Mouse (Mus musculus) liver, postnatal 0 days (tissue): ENCODE data around the gene Rcor2. TPM values are rescaled to one million over a fixed set of nuclear protein-coding genes. Genes with fewer than 3 reads are reported as not detected.
A peak's percentile ranks its signal among the peaks of the same experiment; 100 is the strongest.

Experiments
- ATAC-seq: fragments of 200-750 bp; cut with Nextera tagmentation; 2 replicates; pipeline ENCODE4 v1.8.0; 2017; ENCODE audit warnings: mild to moderate bottlenecking, moderate library complexity
- DNase-seq: peaks from one replicate; pipeline ENCODE4 v3.0.0-alpha.2; 2016
- H3K27ac ChIP-seq: fragments of 300-500 bp; sonication (generic); 2 replicates; pipeline ENCODE4 v1.5.1; 2014; ENCODE audit warnings: antibody characterized with exemption, moderate library complexity, mild to moderate bottlenecking, low read depth
- H3K27me3 ChIP-seq: fragments of 300-500 bp; sonication (generic); 2 replicates; pipeline ENCODE4 v1.6.1; 2014; ENCODE audit warnings: low read length, control low read depth, mixed read lengths; ENCODE audit not compliant: insufficient read depth
- H3K36me3 ChIP-seq: fragments of 300-500 bp; sonication (generic); replicated peaks from 2 replicates; pipeline ENCODE4 v1.6.1; 2014; ENCODE audit warnings: mild to moderate bottlenecking, control low read depth, low read length, moderate library complexity, mixed read lengths; ENCODE audit not compliant: insufficient read depth
- H3K4me1 ChIP-seq: fragments of 300-500 bp; sonication (generic); 2 replicates; pipeline ENCODE4 v1.6.1; 2014; ENCODE audit warnings: antibody characterized with exemption, mild to moderate bottlenecking, control low read depth; ENCODE audit not compliant: insufficient read depth
- H3K4me2 ChIP-seq: fragments of 300-500 bp; sonication (generic); 2 replicates; pipeline ENCODE4 v1.6.1; 2014; ENCODE audit warnings: low read depth, mild to moderate bottlenecking, low read length, moderate library complexity, mixed read lengths
- H3K4me3 ChIP-seq: fragments of 300-500 bp; sonication (generic); 2 replicates; pipeline ENCODE4 v1.5.1; 2014; ENCODE audit warnings: low read depth, low read length
- H3K9ac ChIP-seq: fragments of 300-500 bp; sonication (generic); replicated peaks from 2 replicates; pipeline ENCODE4 v1.6.1; 2014; ENCODE audit warnings: mild to moderate bottlenecking, moderate library complexity
- H3K9me3 ChIP-seq: fragments of 300-500 bp; sonication (generic); 2 replicates; pipeline ENCODE4 v1.6.1; 2016; ENCODE audit warnings: mild to moderate bottlenecking, control low read depth, low read length, mixed read lengths
- CTCF ChIP-seq: sonication (generic); IDR thresholded peaks from 2 replicates; pipeline ENCODE4 v1.5.1; 2016; ENCODE audit warnings: antibody characterized with exemption, low read depth
- EP300 ChIP-seq: IDR thresholded peaks from 2 replicates; pipeline ENCODE4 v1.6.1; 2016; ENCODE audit warnings: antibody characterized with exemption, low read depth, mild to moderate bottlenecking
- WGBS: fragments of 180-500 bp; shearing (Covaris S2); extraction: QIAGEN DNeasy Blood & Tissue Kit; methylation state at CpG from one replicate; pipeline ENCODE4 v1.1.7; 2014; ENCODE audit not compliant: insufficient replicate concordance; 5-methylcytosine and 5-hydroxymethylcytosine counted together
- polyA plus RNA-seq: library from polyadenylated mRNA; unstranded; fragments of >200 nt; fragmentation: Nextera tagmentation; extraction: Ambion mirVana; gene quantifications from 2 replicates; pipeline ENCODE4 v1.2.1, GENCODE M21; 2015

Rcor2 gene
- polyA plus RNA-seq, 1 experiment from 2014 or later: 0.62 TPM

DNA sequence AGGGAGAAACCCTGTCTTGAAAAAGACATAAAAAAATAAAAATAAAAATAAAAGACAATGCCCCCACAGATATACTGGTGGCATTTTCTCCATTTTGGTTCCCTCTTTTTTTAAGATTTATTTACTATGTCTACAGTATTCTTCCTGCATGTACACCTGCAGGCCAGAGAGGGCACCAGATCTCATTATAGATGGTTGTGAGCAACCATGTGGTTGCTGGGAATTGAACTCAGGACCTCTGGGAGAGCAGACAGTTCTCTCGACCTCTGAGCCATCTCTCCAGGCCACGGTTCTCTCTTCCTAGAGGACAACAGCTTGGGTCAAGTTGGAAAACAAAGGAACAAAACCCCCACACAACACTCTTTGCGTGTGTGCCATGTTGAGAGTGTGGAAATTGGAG lies 5.2 kb upstream of the Rcor2 start:
- Histone ChIP-seq H3K9me3 (peaks cover 7% of the 10 kb centered on the region; the same call in 1 of the 2 replicates), H3K4me1 (no peaks in the 10 kb centered on the region; the same call in 1 of the 2 replicates), H3K4me3 (no peak overlapping the region), H3K36me3 (no peaks in the 10 kb centered on the region), H3K4me2 (no peak overlapping the region), H3K27me3 (peaks cover 5% of the 10 kb centered on the region; the same call in 1 of the 2 replicates), H3K27ac (no peak overlapping the region), H3K9ac (no peak overlapping the region)
- ATAC-seq: no peak
- TF ChIP-seq CTCF: peak; percentile 13; the same call in 1 of the 2 replicates
- no peak for TF ChIP-seq EP300
- 93% methylated on average over 3 of the region's 3 CpGs for WGBS
- DNase-seq: no peak

DNA sequence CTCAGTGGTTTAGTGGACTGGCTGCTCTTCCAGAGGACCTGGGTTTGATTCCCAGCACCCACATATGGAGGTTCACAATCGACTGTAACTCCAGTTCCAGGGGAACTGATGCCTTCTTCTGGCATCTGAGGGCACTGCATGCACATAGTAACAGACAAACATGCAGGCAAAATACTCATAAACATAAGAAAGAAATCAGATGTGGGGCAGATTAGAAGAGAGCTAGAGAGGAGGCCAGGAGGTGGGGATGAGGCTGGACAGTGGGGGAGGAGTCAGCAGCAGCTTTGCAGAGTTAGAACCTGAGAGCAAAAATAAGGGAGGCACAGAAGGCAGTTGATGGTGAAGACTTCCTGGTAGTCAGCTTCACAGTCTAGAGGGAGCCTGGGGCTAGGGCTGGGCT lies 4.5 kb upstream of the Rcor2 start:
- Histone ChIP-seq H3K9ac (no peak overlapping the region), H3K27me3 (peaks cover 10% of the 10 kb centered on the region), H3K27ac (no peak overlapping the region), H3K9me3 (peaks cover 7% of the 10 kb centered on the region; the same call in 1 of the 2 replicates), H3K4me3 (no peak overlapping the region), H3K4me1 (peaks cover 5% of the 10 kb centered on the region), H3K4me2 (no peak overlapping the region), H3K36me3 (no peaks in the 10 kb centered on the region)
- no peak for ATAC-seq
- TF ChIP-seq CTCF (no peak), EP300 (no peak)
- no peak for DNase-seq
- 63% methylated on average over 1 of the region's 1 CpGs for WGBS

DNA sequence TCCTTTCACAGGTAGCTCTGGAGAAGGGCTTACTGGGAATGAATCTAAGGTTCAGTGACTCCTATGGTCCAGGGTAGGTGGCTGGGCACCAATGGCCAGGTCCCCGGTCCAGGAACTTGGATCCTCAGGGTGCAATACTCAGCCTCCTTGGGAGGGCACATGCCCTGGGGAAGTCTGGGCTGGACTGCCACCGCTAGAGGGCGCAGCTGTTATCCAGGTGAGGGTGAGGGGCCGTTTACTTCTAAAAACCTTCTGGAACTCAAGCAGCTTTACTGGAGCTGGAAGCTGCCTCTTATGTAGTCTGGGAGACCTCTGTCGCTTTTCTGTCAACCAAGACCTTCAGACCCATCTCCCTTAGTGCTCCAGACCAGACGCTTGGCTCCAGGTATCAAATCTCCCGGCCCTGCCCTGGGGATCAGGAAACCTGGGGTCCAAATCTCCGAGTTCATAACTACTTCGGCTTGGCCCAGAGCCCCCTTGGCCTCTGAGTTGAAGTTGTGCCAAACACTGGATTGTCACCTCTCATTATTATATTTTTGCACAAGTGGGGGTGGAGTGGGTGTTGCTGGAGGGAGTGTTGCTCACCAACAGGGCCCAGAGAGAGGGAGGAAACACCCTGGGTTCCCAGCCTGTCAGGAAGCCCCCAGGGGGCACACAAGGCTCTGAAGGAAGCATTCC lies 2.9 kb upstream of the Rcor2 start:
- H3K9ac ChIP-seq: no peak overlapping the region
- ATAC-seq: no peak
- peaks cover 7% of the 10 kb centered on the region; the same call in 1 of the 2 replicates for H3K9me3 ChIP-seq
- H3K27me3 ChIP-seq: peaks cover 21% of the 10 kb centered on the region
- H3K4me2 ChIP-seq: no peak overlapping the region
- no peak overlapping the region for H3K27ac ChIP-seq
- peak; percentile 88 for DNase-seq
- 24% methylated on average over 9 of the region's 9 CpGs for WGBS
- H3K36me3 ChIP-seq: no peaks in the 10 kb centered on the region
- H3K4me1 ChIP-seq: peaks cover 18% of the 10 kb centered on the region
- H3K4me3 ChIP-seq: no peak overlapping the region
- TF ChIP-seq EP300: no peak
- TF ChIP-seq CTCF: peak; percentile 92

DNA sequence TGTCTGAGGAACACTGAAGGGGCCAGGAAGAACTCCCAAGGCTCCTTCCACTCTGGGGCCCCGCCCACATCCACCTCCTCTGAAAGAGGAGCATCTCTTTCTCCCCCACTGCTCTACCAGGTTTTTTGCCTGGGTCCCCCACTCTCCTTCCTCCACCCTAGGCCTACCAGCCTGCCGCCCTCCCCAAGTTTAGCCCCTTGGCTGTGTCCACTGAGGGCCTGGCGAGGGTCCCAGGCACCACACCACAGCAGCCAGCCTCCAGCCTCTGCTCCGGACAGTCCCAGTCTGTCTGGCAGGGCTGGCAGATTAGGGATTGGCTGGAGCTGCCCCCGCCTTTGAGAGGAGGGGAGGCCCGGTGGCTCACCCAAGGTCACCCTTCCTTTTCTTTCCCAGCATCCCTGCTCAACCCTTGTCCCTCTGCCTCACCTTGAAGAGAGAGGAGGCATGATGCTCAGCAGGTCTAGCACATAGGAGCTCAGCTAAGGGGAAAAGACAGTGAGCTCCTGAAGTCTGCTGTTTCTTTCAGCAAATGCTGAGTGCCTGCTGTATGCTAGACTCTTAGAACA lies 2.3 kb upstream of the Rcor2 start:
- Histone ChIP-seq H3K27ac (no peak overlapping the region), H3K4me2 (no peak overlapping the region), H3K4me3 (no peak overlapping the region), H3K27me3 (peaks cover 25% of the 10 kb centered on the region), H3K36me3 (no peaks in the 10 kb centered on the region), H3K9me3 (peaks cover 7% of the 10 kb centered on the region; the same call in 1 of the 2 replicates), H3K9ac (no peak overlapping the region), H3K4me1 (peaks cover 23% of the 10 kb centered on the region)
- TF ChIP-seq EP300 (no peak), CTCF (no peak)
- 49% methylated on average over 6 of the region's 6 CpGs for WGBS
- ATAC-seq: no peak
- DNase-seq: peak; percentile 17

DNA sequence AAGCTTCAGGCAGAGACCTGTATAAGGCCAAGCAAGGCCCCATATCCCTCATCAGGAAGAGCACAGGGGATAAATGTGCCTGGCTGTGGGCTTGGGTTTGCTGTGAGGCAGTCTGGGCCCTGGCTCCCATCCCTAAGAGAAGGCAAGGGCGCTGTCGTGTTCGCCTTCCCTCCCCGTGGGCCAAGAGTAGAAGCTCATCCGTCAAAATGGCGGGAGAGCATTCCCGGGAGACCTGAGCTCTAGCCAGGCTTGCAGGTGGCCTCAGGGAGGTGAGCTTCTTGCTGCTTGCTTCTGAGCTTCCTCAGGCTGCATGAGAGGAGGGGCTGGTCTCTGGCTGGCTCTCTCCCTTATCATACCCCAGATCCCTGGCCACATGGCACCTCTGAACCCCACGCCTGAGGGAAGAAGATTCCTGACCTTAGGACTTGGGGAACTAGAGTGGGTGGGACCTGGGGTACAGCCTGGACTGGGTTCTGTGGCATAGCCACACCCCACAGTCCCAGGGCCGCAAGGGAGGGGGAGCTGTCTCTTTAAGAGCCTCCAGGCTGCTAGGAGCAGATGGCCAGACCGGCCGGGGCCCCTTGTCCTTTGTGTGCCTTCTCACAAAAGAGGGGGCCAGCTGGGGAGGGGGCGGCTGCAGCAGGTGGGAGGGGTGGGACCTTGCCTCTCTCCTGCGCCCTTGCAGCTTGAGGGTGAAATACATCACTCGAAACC lies 1.5 kb upstream of the Rcor2 start:
- no peaks in the 10 kb centered on the region for H3K36me3 ChIP-seq
- H3K27me3 ChIP-seq: peaks cover 25% of the 10 kb centered on the region
- no peak for ATAC-seq
- no peak overlapping the region for H3K4me2 ChIP-seq
- H3K9me3 ChIP-seq: peaks cover 7% of the 10 kb centered on the region; the same call in 1 of the 2 replicates
- peaks cover 23% of the 10 kb centered on the region for H3K4me1 ChIP-seq
- DNase-seq: no peak
- H3K27ac ChIP-seq: no peak overlapping the region
- TF ChIP-seq EP300 (no peak), CTCF (no peak)
- no peak overlapping the region for H3K9ac ChIP-seq
- no peak overlapping the region for H3K4me3 ChIP-seq
- 39% methylated on average over 14 of the region's 14 CpGs for WGBS

DNA sequence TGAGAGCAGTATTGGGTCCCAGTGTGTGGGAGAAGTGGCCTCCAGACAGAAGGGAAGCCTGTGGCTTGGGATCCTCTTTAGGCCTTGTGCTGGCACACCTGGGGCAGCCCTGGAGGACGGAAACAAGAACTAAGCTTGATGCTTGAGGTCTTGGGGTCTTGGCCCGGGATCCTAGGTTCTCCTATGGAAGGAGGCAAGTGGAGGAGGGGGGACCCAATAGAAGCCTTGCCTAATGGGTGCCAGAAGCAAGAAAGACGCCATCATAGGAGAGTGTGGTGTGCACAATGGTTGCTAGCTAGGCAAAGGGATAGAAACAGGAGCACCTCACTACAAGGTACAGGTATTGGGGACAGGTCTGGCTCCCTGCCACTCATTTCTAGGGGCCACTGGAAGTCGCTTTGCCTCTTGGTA lies 699 bp upstream of the Rcor2 start:
- ATAC-seq (no peak), DNase-seq (no peak)
- Histone ChIP-seq H3K9me3 (peaks cover 7% of the 10 kb centered on the region; the same call in 1 of the 2 replicates), H3K27me3 (peaks cover 25% of the 10 kb centered on the region), H3K4me2 (no peak overlapping the region), H3K27ac (no peak overlapping the region), H3K4me1 (peaks cover 23% of the 10 kb centered on the region), H3K4me3 (no peak overlapping the region), H3K36me3 (no peaks in the 10 kb centered on the region), H3K9ac (no peak overlapping the region)
- WGBS: 46% methylated on average over 4 of the region's 4 CpGs
- TF ChIP-seq CTCF: no peak
